Mouse (Mus musculus) G1E-ER4 (cell line): ENCODE measurements around the gene Hpse2. TPM values are rescaled to one million over a fixed set of nuclear protein-coding genes. Genes with fewer than 3 reads are reported as not detected.

Source experiments
- GATA1 ChIP-seq: IDR thresholded peaks from one replicate; pipeline ENCODE4 v1.8.0; 2012; ENCODE audit warnings: low read length, inconsistent platforms
- polyA plus RNA-seq: library from polyadenylated mRNA; stranded (reverse); fragments of >175 nt; gene quantifications from 2 replicates; pipeline ENCODE4 v1.2.3, GENCODE M21; 2012

The Hpse2 gene
- polyA plus RNA-seq, 1 experiment: not detected

- TF ChIP-seq GATA1: no peak
Observed at GRCm38 (mm10) chr19:43027305-43027704, 360.9 kb downstream of the Hpse2 start.

DNA sequence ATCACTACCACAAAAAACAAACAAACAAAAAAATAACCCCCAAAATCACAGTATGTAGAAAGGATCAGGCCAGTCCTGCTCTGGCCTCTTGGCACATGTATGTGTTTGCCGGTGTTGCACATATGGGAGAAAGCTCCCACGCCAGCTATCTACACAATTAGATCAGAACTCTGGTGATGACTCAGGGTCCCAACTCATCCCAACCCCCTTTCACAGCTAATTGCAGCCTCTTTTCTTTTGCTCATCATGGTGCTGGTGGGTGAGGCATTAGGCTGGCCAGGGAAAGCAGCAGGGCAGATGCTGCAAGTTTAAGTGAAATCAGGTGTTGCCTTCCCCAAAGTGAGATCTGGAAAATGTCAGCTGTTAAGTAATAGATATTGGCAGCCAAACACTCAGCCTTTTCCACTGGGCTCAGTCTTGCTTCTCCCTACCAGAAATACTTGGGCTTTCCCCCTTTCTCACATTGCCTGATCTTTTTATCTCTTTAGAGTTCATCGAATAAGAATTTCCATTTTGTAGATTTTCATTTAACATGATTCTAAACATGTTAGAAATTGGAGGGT lies 365.5 kb downstream of the Hpse2 start:
- no peak for TF ChIP-seq GATA1

DNA sequence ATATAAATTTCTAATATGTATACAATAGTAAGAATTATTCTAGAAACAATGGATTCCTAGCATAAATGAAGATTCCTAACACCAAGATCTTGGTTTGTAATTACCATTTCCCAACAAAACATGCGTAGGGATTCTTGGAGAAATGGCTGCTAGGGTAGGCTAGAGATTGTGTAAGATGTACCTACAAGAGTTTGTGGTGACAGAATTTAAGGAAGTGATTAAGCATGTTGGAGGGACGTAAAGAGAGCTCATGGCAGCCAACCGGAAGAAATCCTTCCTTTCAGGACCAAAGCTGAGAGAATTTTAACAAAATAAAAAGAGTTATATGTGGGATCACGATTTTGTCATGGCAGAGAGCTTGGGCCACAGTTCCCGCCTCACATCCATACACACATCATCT lies 369.4 kb downstream of the Hpse2 start:
- no peak for TF ChIP-seq GATA1

GRCm38 (mm10) chr19:42996406-42996805 lies 391.7 kb downstream of the Hpse2 start:
- no peak for TF ChIP-seq GATA1

DNA sequence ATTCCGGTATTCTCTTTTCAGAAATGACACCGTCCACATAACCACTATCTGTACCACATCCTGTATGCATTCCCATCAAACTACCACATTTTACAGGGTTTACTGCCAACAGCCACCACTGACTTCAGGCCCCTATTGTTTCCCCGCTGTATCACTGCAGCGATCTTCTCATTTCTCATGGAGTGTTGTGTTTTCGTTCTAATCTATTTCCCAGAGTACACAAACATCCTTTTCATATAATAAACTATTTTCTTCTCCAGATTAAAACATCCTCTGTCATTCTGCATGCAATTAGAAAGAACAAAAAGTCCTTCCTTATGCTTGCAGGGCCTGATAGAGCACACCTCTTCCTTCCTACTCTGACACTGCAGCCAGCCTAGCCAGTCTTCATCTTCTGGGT lies 399.3 kb downstream of the Hpse2 start:
- TF ChIP-seq GATA1: no peak

GRCm38 (mm10) chr19:42986315-42986701 lies 401.8 kb downstream of the Hpse2 start:
- TF ChIP-seq GATA1: no peak

DNA sequence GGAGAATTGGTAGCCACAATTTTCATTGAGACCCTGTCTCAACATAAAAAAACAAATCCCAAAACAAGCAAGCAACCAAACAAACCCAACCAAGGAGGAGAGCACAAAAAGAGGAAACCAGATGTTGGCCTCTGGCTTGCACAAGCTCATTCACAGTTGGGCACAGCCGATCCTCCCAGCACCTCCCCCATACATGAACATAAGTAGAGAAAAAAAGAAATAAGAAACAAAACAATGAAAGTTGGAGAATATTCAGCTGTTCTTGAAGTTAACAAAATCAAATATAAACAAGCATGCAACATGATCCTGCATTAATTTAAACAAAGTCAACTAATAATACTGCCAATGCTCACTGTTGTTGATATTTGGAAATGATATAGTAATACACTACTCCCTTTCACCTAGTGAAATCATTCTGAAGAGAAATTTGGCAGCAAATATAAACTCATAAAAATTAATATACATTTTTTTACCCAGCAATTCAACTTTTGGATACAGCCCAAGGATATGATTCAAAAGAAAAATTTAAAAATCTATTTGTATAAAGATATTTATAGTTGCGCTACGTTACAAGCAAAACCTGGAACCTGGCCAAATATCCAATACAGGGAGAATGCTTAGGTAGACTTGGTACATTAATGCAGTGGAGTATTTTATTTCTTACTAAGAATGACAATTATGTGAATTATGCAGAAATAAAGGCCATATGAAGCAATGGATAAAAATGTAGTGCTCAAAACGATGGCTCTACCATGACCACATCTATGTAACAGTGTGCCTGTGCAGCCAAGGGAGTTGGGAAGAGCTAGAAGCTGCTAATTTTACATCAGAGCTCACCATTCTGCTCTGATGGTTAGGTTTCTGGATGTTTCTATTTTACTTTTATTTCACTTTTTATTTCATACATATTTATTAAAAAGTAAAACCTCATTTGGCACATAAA lies 402.5 kb downstream of the Hpse2 start:
- no peak for TF ChIP-seq GATA1

- no peak for TF ChIP-seq GATA1
Observed at GRCm38 (mm10) chr19:42980537-42980936, 407.6 kb downstream of the Hpse2 start.

GRCm38 (mm10) chr19:42977938-42978337 lies 410.2 kb downstream of the Hpse2 start:
- TF ChIP-seq GATA1: no peak

GRCm38 (mm10) chr19:42973740-42974139 lies 414.4 kb downstream of the Hpse2 start:
- no peak for TF ChIP-seq GATA1

- no peak for TF ChIP-seq GATA1
Observed at GRCm38 (mm10) chr19:42965171-42965570, 423.0 kb downstream of the Hpse2 start.

- TF ChIP-seq GATA1: no peak
Observed at GRCm38 (mm10) chr19:42948114-42948636, 440.0 kb downstream of the Hpse2 start.

DNA sequence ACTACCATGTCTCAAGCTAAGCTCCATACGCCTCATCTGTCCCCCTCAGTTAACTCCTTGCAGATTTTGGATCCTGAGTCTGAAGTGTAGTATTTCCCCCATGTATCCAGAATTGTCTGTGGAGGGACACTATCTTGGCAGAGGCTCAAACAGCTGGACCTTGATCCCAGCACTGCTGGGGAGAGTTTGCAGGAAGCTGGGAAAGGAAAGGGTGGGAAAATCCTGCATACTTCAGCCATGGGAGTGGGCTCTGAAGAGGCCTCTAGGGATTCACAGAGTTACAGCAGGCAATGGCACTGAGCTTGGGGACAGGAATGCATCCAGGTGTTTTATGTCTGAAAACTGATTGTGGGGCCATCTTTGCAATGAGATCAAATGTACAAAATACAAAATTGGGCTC lies 450.6 kb downstream of the Hpse2 start:
- no peak for TF ChIP-seq GATA1

DNA sequence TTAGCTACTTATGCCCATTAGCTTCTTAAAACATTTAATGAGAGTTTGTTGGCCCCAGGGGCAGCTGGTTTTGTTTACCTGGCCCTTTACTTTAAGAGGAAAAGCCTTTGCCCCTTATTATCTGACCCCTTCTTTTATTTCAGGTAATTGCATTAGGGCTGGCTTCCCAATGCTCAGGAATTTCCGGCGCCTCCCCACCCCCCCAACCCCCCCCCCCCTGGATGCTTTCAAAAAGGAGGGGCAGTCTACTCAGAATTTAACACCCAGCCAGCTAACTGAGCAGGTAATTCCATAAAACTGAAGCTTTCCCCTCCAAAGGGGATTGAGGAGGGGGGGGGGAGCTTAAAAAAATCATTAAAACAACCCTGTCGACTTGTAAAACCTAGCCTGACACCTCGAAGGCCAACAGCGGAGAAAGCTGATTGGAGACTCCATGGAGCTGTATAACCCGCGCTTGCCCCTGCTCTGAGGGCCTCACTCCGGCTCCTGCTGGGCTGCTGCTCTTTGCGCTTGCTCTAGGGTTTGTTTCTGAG lies 451.4 kb downstream of the Hpse2 start:
- TF ChIP-seq GATA1: no peak

DNA sequence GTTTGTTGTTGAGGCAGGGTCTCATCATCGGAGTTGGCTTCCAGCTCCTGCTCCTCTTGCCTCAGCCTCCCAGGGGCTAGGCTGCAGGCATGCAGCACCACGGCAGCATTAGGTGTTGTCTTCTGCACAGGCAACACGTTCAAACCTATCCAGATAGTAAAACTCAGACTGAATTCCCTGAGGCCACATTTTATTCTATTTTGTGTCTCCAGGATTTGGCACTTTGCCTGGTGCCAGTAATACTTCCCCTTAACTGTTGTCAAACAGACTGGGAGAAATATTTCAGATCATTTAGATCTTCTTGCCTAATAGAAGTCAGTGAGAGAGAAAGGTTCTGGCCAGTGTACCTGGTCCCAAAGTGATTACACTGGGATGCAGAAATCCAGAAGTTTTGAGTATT lies 458.5 kb downstream of the Hpse2 start:
- no peak for TF ChIP-seq GATA1

DNA sequence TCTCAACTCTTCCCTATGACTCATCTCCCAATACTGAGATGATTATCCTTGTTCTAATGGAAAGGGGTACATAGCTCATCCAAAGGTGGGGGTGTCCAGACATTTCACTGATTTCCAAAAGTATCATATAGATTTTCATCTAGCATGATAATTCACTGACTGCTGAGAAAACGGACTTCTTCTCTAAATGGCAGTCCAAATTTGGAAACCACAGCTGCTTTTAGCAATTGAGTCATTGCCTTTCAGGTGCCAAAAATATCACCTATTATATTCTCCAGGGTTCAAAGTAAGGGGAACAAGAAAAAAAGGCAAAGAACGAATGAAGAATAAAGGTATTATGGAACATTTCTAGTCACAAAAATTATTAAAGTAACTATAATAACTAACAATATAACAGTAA lies 459.9 kb downstream of the Hpse2 start:
- no peak for TF ChIP-seq GATA1
